Mouse (Mus musculus) intestine, embryonic 16.5 days (tissue): ENCODE results near the gene Tatdn3. TPM values are rescaled to one million over a fixed set of nuclear protein-coding genes. Genes with fewer than 3 reads are reported as not detected.

Experiments
- ATAC-seq: fragments of 200-750 bp; cut with Nextera tagmentation; 2 replicates; pipeline ENCODE4 v1.8.0; 2017; ENCODE audit warnings: moderate TSS enrichment, moderate library complexity
- H3K27ac ChIP-seq: fragments of 300-500 bp; sonication (generic); 2 replicates; pipeline ENCODE4 v1.5.1; 2014; ENCODE audit warnings: mild to moderate bottlenecking, low read length
- H3K27me3 ChIP-seq: fragments of 300-500 bp; sonication (generic); replicated peaks from 2 replicates; pipeline ENCODE4 v1.6.1; 2014; ENCODE audit warnings: low read length, control low read depth, mixed read lengths; ENCODE audit not compliant: control insufficient read depth, insufficient read depth
- H3K36me3 ChIP-seq: fragments of 300-500 bp; sonication (generic); 2 replicates; pipeline ENCODE4 v1.6.1; 2014; ENCODE audit warnings: low read length, control low read depth; ENCODE audit not compliant: control insufficient read depth, insufficient read depth
- H3K4me1 ChIP-seq: fragments of 300-500 bp; sonication (generic); 2 replicates; pipeline ENCODE4 v1.6.1; 2014; ENCODE audit warnings: low read length, control low read depth, mixed read lengths; ENCODE audit not compliant: control insufficient read depth, insufficient read depth
- H3K4me2 ChIP-seq: fragments of 300-500 bp; sonication (generic); 2 replicates; pipeline ENCODE4 v1.6.1; 2014; ENCODE audit warnings: low read depth, low read length, control low read depth
- H3K4me3 ChIP-seq: fragments of 300-500 bp; sonication (generic); 2 replicates; pipeline ENCODE4 v1.5.1; 2014; ENCODE audit warnings: mild to moderate bottlenecking, low read length
- H3K9ac ChIP-seq: fragments of 300-500 bp; sonication (generic); 2 replicates; pipeline ENCODE4 v1.6.1; 2014; ENCODE audit warnings: low read depth, low read length
- H3K9me3 ChIP-seq: fragments of 300-500 bp; sonication (generic); 2 replicates; pipeline ENCODE4 v1.6.1; 2016; ENCODE audit warnings: low read length, control low read depth; ENCODE audit not compliant: control insufficient read depth
- WGBS: fragments of 180-500 bp; shearing (Covaris S2); extraction: QIAGEN DNeasy Blood & Tissue Kit; methylation state at CpG from one replicate; pipeline ENCODE4 v1.1.7; 2014; 5-methylcytosine and 5-hydroxymethylcytosine counted together
- polyA plus RNA-seq: library from polyadenylated mRNA; unstranded; fragments of >200 nt; fragmentation: Nextera tagmentation; extraction: Ambion mirVana; gene quantifications from 2 replicates; pipeline ENCODE4 v1.2.1, GENCODE M21; 2015

Gene Tatdn3
- polyA plus RNA-seq, 1 experiment from 2014 or later = 13.4 TPM

- H3K4me1 ChIP-seq = peaks cover 7% of the 10 kb centered on the region; the same call in 1 of the 2 replicates
- H3K27me3 ChIP-seq = no peaks in the 10 kb centered on the region
- H3K4me2 ChIP-seq = no peak overlapping the region
- peak overlapping the region; percentile 68 for H3K27ac ChIP-seq
- WGBS = 86% methylated on average over 4 of the region's 4 CpGs
- no peak for ATAC-seq
- no peaks in the 10 kb centered on the region for H3K9me3 ChIP-seq
- no peak overlapping the region for H3K9ac ChIP-seq
- H3K36me3 ChIP-seq = no peaks in the 10 kb centered on the region
- H3K4me3 ChIP-seq = no peak overlapping the region
These were observed 7.5 kb upstream of the Tatdn3 start for GRCm38 (mm10) chr1:191070259-191070658.

GRCm38 (mm10) chr1:191068377-191068776 lies 5.6 kb upstream of the Tatdn3 start:
- H3K9me3 ChIP-seq = no peaks in the 10 kb centered on the region
- H3K36me3 ChIP-seq = no peaks in the 10 kb centered on the region
- peaks cover 17% of the 10 kb centered on the region for H3K4me1 ChIP-seq
- H3K27ac ChIP-seq = no peak overlapping the region
- no peak overlapping the region for H3K4me3 ChIP-seq
- no peaks in the 10 kb centered on the region for H3K27me3 ChIP-seq
- 78% methylated on average over 5 of the region's 5 CpGs for WGBS
- H3K4me2 ChIP-seq = no peak overlapping the region
- no peak overlapping the region for H3K9ac ChIP-seq
- ATAC-seq = no peak

GRCm38 (mm10) chr1:191065188-191065587 lies 2.5 kb upstream of the Tatdn3 start:
- Histone ChIP-seq H3K36me3 (no peaks in the 10 kb centered on the region), H3K4me1 (peaks cover 13% of the 10 kb centered on the region), H3K27me3 (no peaks in the 10 kb centered on the region), H3K4me2 (no peak overlapping the region), H3K4me3 (no peak overlapping the region), H3K27ac (no peak overlapping the region), H3K9ac (no peak overlapping the region), H3K9me3 (no peaks in the 10 kb centered on the region)
- no peak for ATAC-seq
- 72% methylated on average over 4 of the region's 4 CpGs for WGBS

- H3K9ac ChIP-seq = no peak overlapping the region
- H3K27me3 ChIP-seq = no peaks in the 10 kb centered on the region
- H3K4me2 ChIP-seq = no peak overlapping the region
- H3K9me3 ChIP-seq = no peaks in the 10 kb centered on the region
- no peak overlapping the region for H3K4me3 ChIP-seq
- no peak overlapping the region for H3K27ac ChIP-seq
- ATAC-seq = no peak
- 91% methylated on average over 2 of the region's 2 CpGs for WGBS
- H3K4me1 ChIP-seq = peaks cover 10% of the 10 kb centered on the region
- H3K36me3 ChIP-seq = no peaks in the 10 kb centered on the region
These were observed 1.8 kb upstream of the Tatdn3 start for GRCm38 (mm10) chr1:191064535-191064934.

- Histone ChIP-seq H3K4me2 (peak overlapping the region; percentile 65), H3K9me3 (no peaks in the 10 kb centered on the region), H3K4me1 (peaks cover 10% of the 10 kb centered on the region), H3K9ac (peak overlapping the region; percentile 91), H3K36me3 (no peaks in the 10 kb centered on the region), H3K27ac (no peak overlapping the region), H3K4me3 (peak overlapping the region; percentile 90), H3K27me3 (no peaks in the 10 kb centered on the region)
- 58% methylated on average over 9 of the region's 9 CpGs for WGBS
- no peak for ATAC-seq
These were observed 968 bp upstream of the Tatdn3 start for GRCm38 (mm10) chr1:191063700-191064099.

GRCm38 (mm10) chr1:191062241-191062780 lies 421 bp downstream of the Tatdn3 start:
- H3K9ac ChIP-seq = peak overlapping the region; percentile 91
- 4% methylated on average over 15 of the region's 15 CpGs for WGBS
- peak overlapping the region; percentile 48; the same call in 1 of the 2 replicates for H3K27ac ChIP-seq
- H3K9me3 ChIP-seq = no peaks in the 10 kb centered on the region
- H3K27me3 ChIP-seq = no peaks in the 10 kb centered on the region
- no peak for ATAC-seq
- H3K4me1 ChIP-seq = peaks cover 10% of the 10 kb centered on the region
- peak overlapping the region; percentile 90 for H3K4me3 ChIP-seq
- H3K4me2 ChIP-seq = peak overlapping the region; percentile 65
- H3K36me3 ChIP-seq = no peaks in the 10 kb centered on the region

- H3K9me3 ChIP-seq = no peaks in the 10 kb centered on the region
- no peaks in the 10 kb centered on the region; the same call in 1 of the 2 replicates for H3K4me1 ChIP-seq
- no peaks in the 10 kb centered on the region for H3K36me3 ChIP-seq
- ATAC-seq = no peak
- no peak overlapping the region for H3K4me3 ChIP-seq
- no peak overlapping the region for H3K27ac ChIP-seq
- no peak overlapping the region for H3K9ac ChIP-seq
- H3K27me3 ChIP-seq = no peaks in the 10 kb centered on the region
- no peak overlapping the region for H3K4me2 ChIP-seq
- 72% methylated on average over 3 of the region's 3 CpGs for WGBS
These were observed 5.3 kb downstream of the Tatdn3 start for GRCm38 (mm10) chr1:191057461-191057860.

GRCm38 (mm10) chr1:191055533-191055873 lies 7.2 kb downstream of the Tatdn3 start:
- peak; percentile 21; the same call in 1 of the 2 replicates for ATAC-seq
- H3K27me3 ChIP-seq = no peaks in the 10 kb centered on the region
- H3K9ac ChIP-seq = no peak overlapping the region
- H3K36me3 ChIP-seq = no peaks in the 10 kb centered on the region
- WGBS = 67% methylated on average over 2 of the region's 2 CpGs
- H3K4me3 ChIP-seq = no peak overlapping the region
- no peaks in the 10 kb centered on the region for H3K9me3 ChIP-seq
- no peak overlapping the region for H3K27ac ChIP-seq
- no peaks in the 10 kb centered on the region for H3K4me1 ChIP-seq
- H3K4me2 ChIP-seq = no peak overlapping the region

GRCm38 (mm10) chr1:191054870-191055532 lies 7.7 kb downstream of the Tatdn3 start:
- Histone ChIP-seq H3K4me2 (no peak overlapping the region), H3K36me3 (no peaks in the 10 kb centered on the region), H3K9me3 (no peaks in the 10 kb centered on the region), H3K9ac (no peak overlapping the region), H3K27ac (no peak overlapping the region), H3K27me3 (no peaks in the 10 kb centered on the region), H3K4me3 (no peak overlapping the region), H3K4me1 (no peaks in the 10 kb centered on the region)
- peak; percentile 59 for ATAC-seq
- 64% methylated on average over 8 of the region's 8 CpGs for WGBS
